Mouse (Mus musculus): ENCODE measurements at regions not wholly inside any gene's neighbourhood (a gene's known extent, or its start where the extent isn't known, plus 50 kb on each side); places are given as distances from the start of the nearest gene placed in this dataset.
A peak's percentile ranks its signal among the peaks of the same experiment; 100 is the strongest.

DNA sequence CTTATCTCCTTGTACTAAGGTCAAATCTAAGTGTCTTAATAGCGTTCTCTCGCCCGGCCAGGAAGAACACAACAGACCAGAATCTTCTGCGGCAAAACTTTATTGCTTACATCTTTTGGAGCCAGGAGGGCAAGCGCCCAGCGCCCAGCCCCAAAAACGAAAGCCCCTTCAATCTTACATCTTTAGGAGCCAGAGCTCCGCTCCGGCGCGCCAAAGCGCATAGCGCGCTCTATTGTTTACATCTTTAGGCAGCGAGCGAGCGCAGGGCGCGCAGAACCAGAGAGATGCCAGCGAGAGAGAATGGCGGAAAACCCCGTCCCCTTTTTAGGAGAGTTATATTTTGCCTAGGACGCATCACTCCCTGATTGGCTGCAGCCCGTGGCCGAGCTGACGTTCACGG lies 373.2 kb upstream of the Gm21477 start:
- DNase-seq (ENCODE audit: low spot score), result peak; percentile 3
